Mouse (Mus musculus) induced T-regulatory cell, adult 2 months (primary cell): ENCODE measurements around the gene Itga2.
A peak's percentile ranks its signal among the peaks of the same experiment; 100 is the strongest.

ENCODE experiments used
- DNase-seq: peaks from one replicate; pipeline ENCODE4 v3.0.0-alpha.2; 2012; ENCODE audit warnings: low read depth

Itga2 gene

DNA sequence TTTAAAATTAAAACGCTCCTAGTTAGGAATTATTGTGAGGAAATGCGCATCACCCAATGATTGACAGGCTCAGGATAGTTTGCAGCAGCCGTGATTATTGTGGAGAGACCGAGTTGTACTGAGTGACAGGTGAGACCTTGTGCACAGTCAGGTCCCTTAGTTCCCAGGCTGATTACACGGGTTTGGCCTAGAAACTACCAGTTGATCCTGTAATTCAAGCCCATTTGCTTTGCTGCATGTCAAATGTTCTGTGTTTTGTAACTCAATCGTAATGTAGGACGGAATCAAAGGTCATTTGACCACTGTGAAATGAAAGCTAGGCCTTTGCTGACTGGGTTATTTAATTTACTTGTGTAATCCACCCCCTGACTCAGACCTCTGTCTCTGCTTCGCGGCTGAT, 113.4 kb downstream of the Itga2 start:
- DNase-seq = no peak

DNA sequence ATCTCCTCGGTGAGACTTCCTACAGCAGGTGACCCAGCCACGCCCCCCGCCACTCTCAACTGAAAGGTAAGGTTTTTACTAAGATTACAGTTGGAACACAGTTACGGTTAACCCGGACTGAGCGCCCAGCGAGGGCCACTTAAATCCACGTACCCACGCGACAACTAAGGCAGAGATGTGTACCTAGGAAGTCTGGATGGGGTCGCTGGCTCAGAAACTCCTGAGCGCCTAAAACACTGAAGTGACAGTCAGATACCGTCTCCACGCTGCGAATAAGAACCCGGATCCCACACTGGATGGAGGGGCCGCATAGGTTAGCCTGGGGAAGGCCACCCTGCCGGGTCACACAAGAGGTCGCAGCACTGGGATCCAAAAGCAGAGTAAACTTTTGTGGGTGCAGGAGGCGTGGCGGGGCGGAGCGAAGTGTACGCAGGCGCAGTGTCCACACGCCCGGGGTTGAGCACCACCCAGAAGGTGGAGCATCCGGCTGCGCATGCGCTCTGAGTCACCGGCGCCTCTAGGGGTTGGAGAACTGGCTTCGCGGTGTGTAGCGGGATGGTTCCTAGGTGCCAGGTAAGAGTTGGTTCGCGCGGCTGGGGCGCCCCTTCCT, 114.0 kb downstream of the Itga2 start, which contains the start of gene Mocs2:
Gene Mocs2, plus strand, starts transcription at position 486 of the 610 bp plus-strand sequence.
- peak; percentile 99 for DNase-seq

DNA sequence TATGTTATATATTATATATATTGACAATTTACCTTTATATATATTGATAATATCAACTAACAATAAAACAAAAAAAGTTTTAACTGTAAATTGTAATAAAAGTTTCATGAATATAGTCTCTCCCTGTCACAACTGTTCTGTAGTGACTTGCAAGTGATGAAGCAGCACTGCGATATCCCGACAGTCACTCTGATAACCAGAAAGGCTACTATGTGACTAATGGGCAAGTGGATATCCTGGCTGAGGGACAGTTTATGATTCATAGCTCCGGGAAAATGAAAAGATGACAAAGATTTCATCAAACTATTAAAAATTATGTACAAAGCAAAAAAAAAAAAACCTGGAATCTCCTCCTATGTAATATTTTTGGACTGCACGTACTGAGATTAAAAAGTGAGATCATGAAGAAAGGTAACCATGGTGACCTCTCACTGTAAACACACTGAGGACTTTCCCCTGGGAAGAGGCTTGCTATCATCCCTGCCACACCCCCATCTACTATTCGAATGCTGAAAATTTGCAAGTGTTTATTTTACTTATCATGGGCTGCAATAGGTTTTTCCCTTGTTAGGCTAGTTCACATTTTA, 122.2 kb downstream of the Itga2 start:
- DNase-seq = no peak

DNA sequence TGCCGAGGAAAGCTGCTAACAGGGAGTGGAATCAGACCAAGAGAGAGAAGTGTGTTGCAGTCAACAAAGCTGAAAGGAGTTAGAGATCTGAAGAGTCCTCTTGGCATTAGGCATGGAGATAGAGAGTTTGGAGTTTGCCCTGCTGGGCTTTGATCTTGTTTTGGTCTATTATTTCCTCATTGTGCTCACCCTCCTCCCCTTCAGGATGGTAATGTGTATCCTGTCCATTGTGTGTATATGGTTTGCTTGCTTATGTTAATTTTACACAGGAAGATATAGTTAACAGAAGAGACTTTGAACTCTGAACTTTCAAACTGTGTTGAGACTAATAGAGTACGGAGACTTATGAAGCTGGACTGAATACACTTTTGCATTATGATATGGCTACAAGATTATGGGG, 128.9 kb downstream of the Itga2 start:
- DNase-seq = no peak

DNA sequence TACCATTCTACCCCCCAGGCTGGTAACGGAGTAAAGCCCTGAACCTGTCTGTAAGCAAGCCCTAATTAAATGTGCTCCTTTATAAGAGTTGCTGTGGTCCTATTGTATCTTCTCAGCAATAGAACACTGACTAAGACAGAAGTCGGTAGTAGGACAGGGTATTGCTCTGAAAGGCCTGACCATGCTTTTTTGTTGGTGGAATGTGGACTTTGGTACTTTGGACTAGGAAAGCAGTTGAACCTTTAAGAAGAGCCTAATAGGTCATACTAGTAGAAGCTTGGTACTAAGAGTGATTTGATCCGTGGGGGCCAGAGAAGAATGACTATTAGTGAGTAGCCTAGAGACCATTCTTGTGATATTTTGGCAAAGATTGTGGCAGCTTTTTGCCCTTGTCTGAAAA, 130.0 kb downstream of the Itga2 start:
- no peak for DNase-seq

DNA sequence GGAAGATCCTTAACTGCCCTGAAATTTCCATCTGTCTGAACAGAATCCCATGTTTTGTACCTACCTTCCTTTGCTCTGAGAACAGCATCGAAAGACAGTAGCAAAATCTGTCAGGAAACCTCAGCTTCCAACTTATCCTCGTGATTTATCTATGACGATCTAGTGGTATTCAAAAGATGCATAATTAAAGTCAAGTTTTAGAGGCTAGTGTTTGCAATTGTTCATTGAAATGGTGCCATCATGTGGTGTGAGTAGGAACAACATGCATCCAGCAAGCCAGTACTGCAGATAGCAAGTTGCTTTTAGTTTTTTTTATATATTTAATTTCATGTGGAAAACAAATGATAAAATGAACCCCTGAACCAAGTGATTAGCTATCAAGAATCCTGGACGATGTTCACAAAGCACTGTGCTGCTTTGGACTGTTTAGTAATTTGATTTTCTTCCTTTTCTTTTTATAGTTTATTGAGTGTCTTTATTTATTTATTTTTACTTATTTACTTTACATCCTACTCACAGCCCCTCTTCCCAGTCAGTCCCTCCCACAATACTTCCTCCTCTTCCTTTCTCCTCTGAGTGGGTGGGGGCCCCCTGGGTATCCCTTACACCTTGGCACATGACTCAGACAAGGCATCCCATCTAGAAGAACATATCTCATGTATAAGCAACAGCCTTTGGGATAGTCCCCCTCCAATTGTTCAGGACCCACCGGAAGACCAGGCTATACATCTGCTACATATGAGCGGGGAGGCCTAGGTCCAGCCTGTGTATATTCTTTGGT, 138.5 kb downstream of the Itga2 start:
- peak; percentile 60 for DNase-seq

DNA sequence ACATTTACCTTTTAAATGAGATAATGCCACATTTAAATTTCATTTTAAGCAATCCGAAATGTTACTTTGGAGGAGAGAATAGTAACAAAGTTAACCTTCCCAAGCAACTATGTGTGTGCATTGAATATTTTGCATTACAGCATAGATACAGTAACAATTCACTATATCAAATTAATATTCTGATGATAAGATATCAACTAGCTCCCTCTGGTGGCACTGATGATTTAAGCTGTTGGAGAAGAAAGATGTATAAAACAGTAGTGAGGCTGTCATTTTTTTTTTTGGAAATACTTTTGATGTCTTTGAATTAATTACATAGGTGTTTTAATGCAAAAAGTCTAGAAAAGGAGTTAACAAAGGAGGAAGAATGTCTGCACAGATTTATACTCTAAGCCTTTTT, 140.4 kb downstream of the Itga2 start:
- peak; percentile 42 for DNase-seq
